Mouse (Mus musculus): ENCODE results near the gene Ppp1r13b. TPM values are rescaled to one million over a fixed set of nuclear protein-coding genes. Genes with fewer than 3 reads are reported as not detected.

The Ppp1r13b gene
- polyA plus RNA-seq, 1 experiment from 2014 or later = 18.9 TPM

GRCm38 (mm10) chr12:111814769-111815762, 92.8 kb downstream of the Ppp1r13b start:
- DNase-seq (ENCODE audit: low spot score) = peak; percentile 33

DNA sequence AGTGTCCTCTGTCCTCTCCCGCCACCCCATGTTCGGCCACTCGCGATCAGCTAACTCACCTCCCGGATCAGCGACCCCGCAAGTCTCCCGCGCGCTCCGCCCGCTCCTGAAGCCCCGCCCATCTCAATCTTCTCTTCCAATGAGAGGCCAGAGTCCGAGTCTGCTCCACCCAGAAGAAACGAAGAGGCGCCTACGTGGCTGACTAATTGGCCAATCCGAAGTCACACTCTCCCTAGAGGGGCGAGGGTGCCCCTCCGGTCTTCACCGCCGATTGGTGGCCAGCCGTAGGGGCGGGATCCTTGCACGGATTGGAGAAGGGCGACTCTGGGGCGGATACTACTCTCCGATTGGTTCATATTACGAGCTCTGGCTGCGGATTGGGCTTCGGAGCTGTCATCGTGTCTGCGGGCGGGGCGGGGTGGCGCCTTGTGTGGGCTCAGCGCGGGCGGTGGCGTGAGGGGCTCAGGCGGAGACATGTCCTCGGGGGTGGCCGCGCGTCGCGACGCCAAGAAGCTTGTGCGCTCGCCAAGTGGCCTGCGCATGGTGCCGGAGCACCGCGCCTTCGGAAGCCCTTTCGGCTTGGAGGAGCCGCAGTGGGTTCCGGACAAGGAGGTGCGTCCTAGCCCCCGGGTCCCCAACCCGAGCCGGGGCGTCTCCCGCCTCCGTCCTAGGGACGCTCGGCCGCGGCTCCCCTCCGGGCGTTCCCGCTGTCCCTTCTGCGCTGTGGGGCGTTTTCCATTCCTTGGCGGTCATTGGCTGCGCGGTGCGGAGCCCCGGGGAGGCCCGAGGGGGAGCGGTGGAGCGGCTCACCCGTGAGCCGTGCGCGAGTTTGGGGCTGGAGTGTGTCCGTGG, 93.9 kb downstream of the Ppp1r13b start, which contains the start of the genes Xrcc3 and Zfyve21:
Gene Xrcc3, minus strand, starts transcription at position 108 of the 852 bp plus-strand sequence.
Gene Zfyve21, plus strand, starts transcription at position 405 of the 852 bp plus-strand sequence.
- DNase-seq (ENCODE audit: low spot score) (peak; percentile 98), ATAC-seq (ENCODE audit: low FRiP score, low TSS enrichment) (peak; percentile 97)
- Histone ChIP-seq H3K4me3 (ENCODE audit: low read depth, low read length) (peak within 1 kb of the TSS; percentile 88), H3K27ac (replicated peaks) (peak within 1 kb of the TSS; percentile 95), H3K36me3 (ENCODE audit: control insufficient read depth, insufficient read depth, low read length) (no peaks in the 10 kb centered on the region), H3K9me3 (ENCODE audit: control insufficient read depth, low read length) (no peaks in the 10 kb centered on the region), H3K27me3 (ENCODE audit: control insufficient read depth, insufficient read depth, low read length) (no peaks in the 10 kb centered on the region), H3K4me2 (replicated peaks; ENCODE audit: low read depth) (peak within 1 kb of the TSS; percentile 82), H3K9ac (ENCODE audit: low read length) (peak within 1 kb of the TSS; percentile 83), H3K4me1 (replicated peaks; ENCODE audit: control insufficient read depth, insufficient read depth) (peaks cover 8% of the 10 kb centered on the region)
- TF ChIP-seq EP300 (optimal IDR thresholded peaks at IDR 0.05) = peak; percentile 66
- 0 out of 2 replicates have a peak, but pooled peaks have one; percentile 5 for TF ChIP-seq CTCF (IDR thresholded peaks at IDR 0.05; ENCODE audit: low read depth)
- WGBS = under 1% methylated on average over 87 of the region's 87 CpGs

More at GRCm38 (mm10) chr12:111814769-111815762, 92.8 kb downstream of the Ppp1r13b start:
- H3K9ac ChIP-seq (ENCODE audit: low read length) = peak overlapping the region; percentile 83
- H3K9me3 ChIP-seq (ENCODE audit: control insufficient read depth, low read length) = no peaks in the 10 kb centered on the region
- 19% methylated on average over 19 of the region's 19 CpGs for WGBS
- TF ChIP-seq EP300 (optimal IDR thresholded peaks at IDR 0.05) (no peak), CTCF (IDR thresholded peaks at IDR 0.05; ENCODE audit: low read depth) (no peak)
- H3K4me1 ChIP-seq (replicated peaks; ENCODE audit: control insufficient read depth, insufficient read depth) = peaks cover 8% of the 10 kb centered on the region
- no peaks in the 10 kb centered on the region for H3K27me3 ChIP-seq (ENCODE audit: control insufficient read depth, insufficient read depth, low read length)
- H3K4me3 ChIP-seq (ENCODE audit: low read depth, low read length) = peak overlapping the region; percentile 88
- H3K27ac ChIP-seq (replicated peaks) = peak overlapping the region; percentile 95
- H3K36me3 ChIP-seq (ENCODE audit: control insufficient read depth, insufficient read depth, low read length) = no peaks in the 10 kb centered on the region
- H3K4me2 ChIP-seq (replicated peaks; ENCODE audit: low read depth) = peak overlapping the region; percentile 69
- no peak for ATAC-seq (ENCODE audit: low FRiP score, low TSS enrichment)

GRCm38 (mm10) chr12:111813111-111813765, 94.7 kb downstream of the Ppp1r13b start:
- no peak for DNase-seq (ENCODE audit: low spot score)
- TF ChIP-seq CTCF (IDR thresholded peaks at IDR 0.05; ENCODE audit: low read depth) (no peak), EP300 (optimal IDR thresholded peaks at IDR 0.05) (no peak)

DNA sequence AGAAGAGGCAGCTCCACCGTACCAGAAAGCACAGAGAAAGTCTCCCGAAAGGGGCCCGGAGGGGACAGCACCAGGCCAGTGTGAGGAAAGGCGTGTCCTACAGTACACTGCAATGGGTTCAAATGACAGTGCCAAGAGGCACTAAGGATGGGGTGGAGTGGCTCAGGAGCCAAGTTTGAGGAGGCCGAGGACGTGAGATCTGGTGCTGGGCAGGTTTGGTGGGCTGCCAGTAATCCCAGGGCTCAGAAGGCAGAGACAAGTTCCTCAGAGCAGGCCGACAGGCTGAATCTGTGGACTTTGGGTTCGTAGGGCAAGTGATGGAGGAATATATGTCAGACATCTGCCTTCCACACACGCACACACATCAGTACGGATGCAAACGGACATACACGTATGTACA, 95.3 kb downstream of the Ppp1r13b start:
- H3K27me3 ChIP-seq (ENCODE audit: control insufficient read depth, insufficient read depth, low read length) = no peaks in the 10 kb centered on the region
- H3K27ac ChIP-seq (replicated peaks) = no peak overlapping the region
- TF ChIP-seq EP300 (optimal IDR thresholded peaks at IDR 0.05) (no peak), CTCF (IDR thresholded peaks at IDR 0.05; ENCODE audit: low read depth) (no peak)
- H3K4me3 ChIP-seq (ENCODE audit: low read depth, low read length) = peak overlapping the region; percentile 66; the same call in 1 of the 2 replicates
- H3K9me3 ChIP-seq (ENCODE audit: control insufficient read depth, low read length) = no peaks in the 10 kb centered on the region
- H3K4me2 ChIP-seq (replicated peaks; ENCODE audit: low read depth) = peak overlapping the region; percentile 82
- H3K36me3 ChIP-seq (ENCODE audit: control insufficient read depth, insufficient read depth, low read length) = 0 out of 2 replicates have a peak, but pooled peaks cover 4% of the 10 kb centered on the region
- no peak overlapping the region for H3K9ac ChIP-seq (ENCODE audit: low read length)
- DNase-seq (ENCODE audit: low spot score) = no peak
- H3K4me1 ChIP-seq (replicated peaks; ENCODE audit: control insufficient read depth, insufficient read depth) = peaks cover 8% of the 10 kb centered on the region
- 56% methylated on average over 12 of the region's 12 CpGs for WGBS
- ATAC-seq (ENCODE audit: low FRiP score, low TSS enrichment) = no peak

More at GRCm38 (mm10) chr12:111813111-111813765, 94.7 kb downstream of the Ppp1r13b start:
- ATAC-seq (ENCODE audit: low FRiP score, low TSS enrichment) = no peak
- Histone ChIP-seq H3K27me3 (ENCODE audit: control insufficient read depth, insufficient read depth, low read length) (no peaks in the 10 kb centered on the region), H3K9me3 (ENCODE audit: control insufficient read depth, low read length) (no peaks in the 10 kb centered on the region), H3K4me3 (ENCODE audit: low read depth, low read length) (peak overlapping the region; percentile 66), H3K36me3 (ENCODE audit: control insufficient read depth, insufficient read depth, low read length) (no peaks in the 10 kb centered on the region), H3K4me2 (replicated peaks; ENCODE audit: low read depth) (peak overlapping the region; percentile 82), H3K9ac (ENCODE audit: low read length) (peak overlapping the region; percentile 67), H3K27ac (replicated peaks) (peak overlapping the region; percentile 30; the same call in 1 of the 2 replicates), H3K4me1 (replicated peaks; ENCODE audit: control insufficient read depth, insufficient read depth) (peaks cover 8% of the 10 kb centered on the region)
- 4% methylated on average over 27 of the region's 27 CpGs for WGBS

GRCm38 (mm10) chr12:111812075-111812474, 95.8 kb downstream of the Ppp1r13b start:
- Histone ChIP-seq H3K27me3 (ENCODE audit: control insufficient read depth, insufficient read depth, low read length) (no peaks in the 10 kb centered on the region), H3K27ac (replicated peaks) (no peak overlapping the region), H3K9ac (ENCODE audit: low read length) (no peak overlapping the region), H3K9me3 (ENCODE audit: control insufficient read depth, low read length) (no peaks in the 10 kb centered on the region), H3K4me1 (replicated peaks; ENCODE audit: control insufficient read depth, insufficient read depth) (peaks cover 8% of the 10 kb centered on the region), H3K36me3 (ENCODE audit: control insufficient read depth, insufficient read depth, low read length) (0 out of 2 replicates have a peak, but pooled peaks cover 4% of the 10 kb centered on the region), H3K4me2 (replicated peaks; ENCODE audit: low read depth) (no peak overlapping the region), H3K4me3 (ENCODE audit: low read depth, low read length) (no peak overlapping the region)
- ATAC-seq (ENCODE audit: low FRiP score, low TSS enrichment) (no peak), DNase-seq (ENCODE audit: low spot score) (no peak)
- 86% methylated on average over 12 of the region's 13 CpGs for WGBS
- TF ChIP-seq CTCF (IDR thresholded peaks at IDR 0.05; ENCODE audit: low read depth) (no peak), EP300 (optimal IDR thresholded peaks at IDR 0.05) (no peak)
